Mouse (Mus musculus): ENCODE measurements around the gene 1700109H08Rik. TPM values are rescaled to one million over a fixed set of nuclear protein-coding genes. Genes with fewer than 3 reads are reported as not detected.

1700109H08Rik gene
- polyA plus RNA-seq (2015; fragmentation: Illumina TruSeq; extraction: RNeasy Lipid Tissue Mini Kit (QIAGEN cat#74804); ENCODE audit: insufficient read depth, low replicate concordance), result 8.0 TPM

GRCm38 (mm10) chr5:3571266-3571665 lies at the start of gene 1700109H08Rik:
Gene 1700109H08Rik, plus strand, starts transcription at chr5:3571566.

GRCm38 (mm10) chr5:3543629-3544479 lies 27.5 kb upstream of the 1700109H08Rik start, which contains the start of gene Fam133b:
Gene Fam133b, plus strand, starts transcription at chr5:3543833.

GRCm38 (mm10) chr5:3595693-3596398 lies 24.5 kb downstream of the 1700109H08Rik start, which contains the start of gene Pex1:
Gene Pex1, plus strand, starts transcription at chr5:3596066.

GRCm38 (mm10) chr5:3596399-3596766 lies 25.0 kb downstream of the 1700109H08Rik start, which contains the start of gene Rbm48:
Gene Rbm48, minus strand, starts transcription at chr5:3596585.

Other genes with a start within 250 kb of the 1700109H08Rik start
- gene Cdk6, start 230.1 kb upstream of the 1700109H08Rik start, polyA plus RNA-seq (2015; fragmentation: Illumina TruSeq; extraction: RNeasy Lipid Tissue Mini Kit (QIAGEN cat#74804); ENCODE audit: insufficient read depth, low replicate concordance), result 13.4 TPM
- 55.7 TPM for gene Fam133b, start 27.7 kb upstream of the 1700109H08Rik start, polyA plus RNA-seq (2015; fragmentation: Illumina TruSeq; extraction: RNeasy Lipid Tissue Mini Kit (QIAGEN cat#74804); ENCODE audit: insufficient read depth, low replicate concordance)
- gene Pex1, start 24.5 kb downstream of the 1700109H08Rik start, polyA plus RNA-seq (2015; fragmentation: Illumina TruSeq; extraction: RNeasy Lipid Tissue Mini Kit (QIAGEN cat#74804); ENCODE audit: insufficient read depth, low replicate concordance), result 29.2 TPM
- gene Rbm48, start 25.0 kb downstream of the 1700109H08Rik start, polyA plus RNA-seq (2015; fragmentation: Illumina TruSeq; extraction: RNeasy Lipid Tissue Mini Kit (QIAGEN cat#74804); ENCODE audit: insufficient read depth, low replicate concordance), result 21.6 TPM
- gene Tmbim7, start 79.6 kb downstream of the 1700109H08Rik start, polyA plus RNA-seq (2015; fragmentation: Illumina TruSeq; extraction: RNeasy Lipid Tissue Mini Kit (QIAGEN cat#74804); ENCODE audit: insufficient read depth, low replicate concordance), result not detected
- gene Gatad1, start 85.6 kb downstream of the 1700109H08Rik start, polyA plus RNA-seq (2015; fragmentation: Illumina TruSeq; extraction: RNeasy Lipid Tissue Mini Kit (QIAGEN cat#74804); ENCODE audit: insufficient read depth, low replicate concordance), result 95.5 TPM
- gene Ankib1, start 231.4 kb downstream of the 1700109H08Rik start, polyA plus RNA-seq (2015; fragmentation: Illumina TruSeq; extraction: RNeasy Lipid Tissue Mini Kit (QIAGEN cat#74804); ENCODE audit: insufficient read depth, low replicate concordance), result 34.6 TPM
- 95.5 TPM for gene Krit1, start 231.6 kb downstream of the 1700109H08Rik start, polyA plus RNA-seq (2015; fragmentation: Illumina TruSeq; extraction: RNeasy Lipid Tissue Mini Kit (QIAGEN cat#74804); ENCODE audit: insufficient read depth, low replicate concordance)